Mouse (Mus musculus): ENCODE measurements around the gene Erbb3.

DNA sequence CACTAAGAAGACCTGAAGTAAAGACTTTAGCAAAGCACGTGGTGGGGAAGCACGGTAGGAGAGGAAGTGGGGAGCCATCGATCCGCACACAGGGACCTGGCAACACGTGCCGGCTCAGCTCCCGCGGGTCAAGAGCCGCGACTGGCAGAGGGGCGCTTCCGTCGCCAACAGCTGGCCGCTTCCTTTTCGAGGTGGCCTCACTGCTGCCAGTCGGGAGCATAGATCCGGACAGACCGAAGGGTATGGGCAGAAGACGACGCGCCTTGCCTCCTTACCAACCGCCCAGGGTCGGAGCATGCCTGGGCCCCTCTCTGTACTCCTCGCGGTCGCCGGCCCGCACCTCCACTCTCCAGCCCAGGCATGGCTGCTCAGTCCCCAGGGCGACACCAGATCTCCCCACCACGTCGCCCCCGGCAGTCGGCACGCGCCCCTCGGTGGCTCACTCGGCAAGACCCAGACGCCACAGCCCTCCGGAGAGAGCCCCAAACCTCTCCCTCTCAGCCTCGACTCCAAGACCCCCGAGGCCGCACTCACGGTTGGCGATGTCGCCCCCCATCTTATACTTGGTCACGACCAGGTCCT lies 24.2 kb downstream of the Erbb3 start:
- TF ChIP-seq CTCF (IDR thresholded peaks at IDR 0.05; ENCODE audit: low read depth, low read length) (no peak), POLR2A (IDR thresholded peaks at IDR 0.05; ENCODE audit: borderline replicate concordance, low read depth, low read length) (no peak)

Measured in bone marrow macrophage, adult 2 months (primary cell).